Mouse (Mus musculus) left cerebral cortex, adult 2 months (tissue): ENCODE measurements around the gene Atp6v1d. TPM values are rescaled to one million over a fixed set of nuclear protein-coding genes. Genes with fewer than 3 reads are reported as not detected.

Experiments
- DNase-seq, 2 experiments: peaks; one replicate each; pipeline ENCODE4 v3.0.0; 2021 to 2022; ENCODE audit warnings: low spot score in 2 of 2, mixed read lengths in 1 of 2; ENCODE audit errors: extremely low spot score in 1 of 2
- H3K27ac ChIP-seq: fragments of 200-600 bp; 2 replicates; pipeline ENCODE4 v1.8.1; 2022
- H3K4me3 ChIP-seq: fragments of 200-600 bp; 2 replicates; pipeline ENCODE4 v1.8.1; 2022
- CTCF ChIP-seq: fragments of 200-600 bp; IDR thresholded peaks from 2 replicates; pipeline ENCODE4 v1.8.1; 2022; ENCODE audit warnings: antibody characterized with exemption, mild to moderate bottlenecking, moderate library complexity
- intact Hi-C: fragments of 180-260 bp; cut with DNase I; formaldehyde crosslinking; loops from one replicate; pipeline ENCODE4 v1.15.1; 2025
- total RNA-seq, 2 experiments: library from RNA; stranded (reverse); gene quantifications; 2 replicates each; pipeline ENCODE4 v1.2.3; 2021

Atp6v1d gene
- total RNA-seq, 2 experiments from 2014 or later: 274 to 294 TPM

- TF ChIP-seq CTCF: no peak
- intact Hi-C loops: no loop called here
- H3K4me3 ChIP-seq: no peak overlapping the region
These were observed 6.7 kb upstream of the Atp6v1d start for GRCm38 (mm10) chr12:78868115-78868514.

GRCm38 (mm10) chr12:78865434-78865833 is 4.0 kb upstream of the Atp6v1d start:
- no peak for DNase-seq
- Histone ChIP-seq H3K4me3 (no peak overlapping the region), H3K27ac (no peak overlapping the region)
- intact Hi-C loops: no loop called here
- TF ChIP-seq CTCF: no peak; the same call in 1 of the 2 replicates

More at GRCm38 (mm10) chr12:78868115-78868514, 6.7 kb upstream of the Atp6v1d start:
- no peak overlapping the region for H3K27ac ChIP-seq
- no peak for DNase-seq

GRCm38 (mm10) chr12:78862254-78862730 is 854 bp upstream of the Atp6v1d start:
- no peak for DNase-seq
- peak overlapping the region; percentile 96 for H3K4me3 ChIP-seq
- peak overlapping the region; percentile 98 for H3K27ac ChIP-seq
- no peak for TF ChIP-seq CTCF
- intact Hi-C loops: loop anchor here (5.0 kb wide), 3 partner anchors 225 to 1780 kb away; partner anchors contain the start of genes Erh, Gphn, Pigh and Slc39a9

GRCm38 (mm10) chr12:78860921-78861495 is 430 bp downstream of the Atp6v1d start:
- no peak for TF ChIP-seq CTCF
- no peak for DNase-seq
- Histone ChIP-seq H3K4me3 (peak overlapping the region; percentile 96), H3K27ac (peak overlapping the region; percentile 92)
- intact Hi-C loops: loop anchor here (5.0 kb wide), 3 partner anchors 226 to 1781 kb away; partner anchors contain the start of genes Erh, Gphn, Pigh and Slc39a9

GRCm38 (mm10) chr12:78848246-78848645 is 13.2 kb downstream of the Atp6v1d start:
- no peak overlapping the region for H3K4me3 ChIP-seq
- DNase-seq: no peak
- intact Hi-C loops: loop anchor here (10.0 kb wide), 1 partner anchor 503 kb away; no protein-coding TSS in a partner anchor
- no peak for TF ChIP-seq CTCF
- no peak overlapping the region for H3K27ac ChIP-seq

GRCm38 (mm10) chr12:78842429-78842828 is 19.0 kb downstream of the Atp6v1d start:
- no peak for DNase-seq
- intact Hi-C loops: loop anchor here (10.0 kb wide), 1 partner anchor 498 kb away; no protein-coding TSS in a partner anchor
- no peak for TF ChIP-seq CTCF
- no peak overlapping the region for H3K27ac ChIP-seq
- H3K4me3 ChIP-seq: no peak overlapping the region

- Histone ChIP-seq H3K27ac (no peak overlapping the region), H3K4me3 (no peak overlapping the region)
- no peak for DNase-seq
- intact Hi-C loops: loop anchor here (10.0 kb wide), 1 partner anchor 495 kb away; no protein-coding TSS in a partner anchor
- TF ChIP-seq CTCF: no peak
These were observed 21.5 kb downstream of the Atp6v1d start for GRCm38 (mm10) chr12:78839906-78840305.

GRCm38 (mm10) chr12:78834496-78834895 is 26.9 kb downstream of the Atp6v1d start:
- no peak overlapping the region for H3K27ac ChIP-seq
- no peak for TF ChIP-seq CTCF
- H3K4me3 ChIP-seq: no peak overlapping the region
- DNase-seq: no peak
- intact Hi-C loops: no loop called here

- H3K27ac ChIP-seq: no peak overlapping the region
- TF ChIP-seq CTCF: peak; percentile 29
- intact Hi-C loops: no loop called here
- no peak overlapping the region for H3K4me3 ChIP-seq
- DNase-seq: no peak
These were observed 47.0 kb downstream of the Atp6v1d start for GRCm38 (mm10) chr12:78814437-78814836.

GRCm38 (mm10) chr12:78801836-78802235 is 59.6 kb downstream of the Atp6v1d start:
- H3K4me3 ChIP-seq: no peak overlapping the region
- no peak overlapping the region for H3K27ac ChIP-seq
- no peak for TF ChIP-seq CTCF
- intact Hi-C loops: no loop called here
- DNase-seq: no peak

- no peak overlapping the region for H3K27ac ChIP-seq
- no peak for DNase-seq
- intact Hi-C loops: no loop called here
- no peak overlapping the region for H3K4me3 ChIP-seq
- TF ChIP-seq CTCF: no peak
These were observed 61.4 kb downstream of the Atp6v1d start for GRCm38 (mm10) chr12:78800036-78800435.

GRCm38 (mm10) chr12:78794236-78794635 is 67.2 kb downstream of the Atp6v1d start:
- intact Hi-C loops: no loop called here
- Histone ChIP-seq H3K4me3 (no peak overlapping the region), H3K27ac (no peak overlapping the region)
- DNase-seq: no peak
- TF ChIP-seq CTCF: no peak

GRCm38 (mm10) chr12:78790791-78791190 is 70.6 kb downstream of the Atp6v1d start:
- DNase-seq: no peak
- TF ChIP-seq CTCF: no peak
- H3K4me3 ChIP-seq: no peak overlapping the region
- intact Hi-C loops: no loop called here
- no peak overlapping the region for H3K27ac ChIP-seq

Other genes with a start within 250 kb of the Atp6v1d start
- 1 to 10 TPM in 1 of 2 experiments, under 1 TPM in 1; 0.84 to 1.8 TPM for gene Fam71d, start 170.1 kb downstream of the Atp6v1d start, total RNA-seq
- 10 to 100 TPM; 26.0 to 30.0 TPM for gene Mpp5, start 112.7 kb downstream of the Atp6v1d start, total RNA-seq
- 10 to 100 TPM; 44.8 to 51.8 TPM for gene Eif2s1, start 181 bp upstream of the Atp6v1d start, total RNA-seq
- under 1 TPM in 1 of 2 experiments, not detected in 1; 0.36 TPM for gene Plek2, start 45.3 kb upstream of the Atp6v1d start, total RNA-seq
- 10 to 100 TPM; 24.7 to 33.1 TPM for gene Tmem229b, start 146.0 kb upstream of the Atp6v1d start, total RNA-seq
- 10 to 100 TPM in 1 of 2 experiments, 1 to 10 TPM in 1; 9.1 to 12.1 TPM for gene Plekhh1, start 167.5 kb upstream of the Atp6v1d start, total RNA-seq
- gene Pigh, start 228.0 kb upstream of the Atp6v1d start, total RNA-seq: 10 to 100 TPM in 1 of 2 experiments, 1 to 10 TPM in 1; 9.7 to 10.3 TPM